8 mouse cellular contexts compared by ENCODE assay signal in genomic region chr13:50949545-50950226, GRCm38 (mm10).
DNase-seq lines count a peak whose midpoint lies in the region; ATAC-seq and TF ChIP-seq lines count a peak whose summit lies in the region.

No protein-coding gene starts in this region.

- ATAC-seq in kidney, embryonic 15.5 days (replicated peaks; ENCODE audit: low FRiP score), result no peak

- H3K4me2 ChIP-seq in kidney, embryonic 15.5 days, result no peak overlapping the region

- peak; percentile 95 for TF ChIP-seq CTCF in gastrocnemius, adult 2 months (IDR thresholded peaks at IDR 0.05)
- peak; percentile 52 for TF ChIP-seq CTCF in kidney, adult 2 months (conservative IDR thresholded peaks at IDR 0.05; ENCODE audit: insufficient read depth, insufficient read length, low read depth, low read length)

- peak; percentile 80 for DNase-seq in kidney, adult 18-20 months
- peak; percentile 87 to 90 for DNase-seq in cerebellum, postnatal 14 days
- DNase-seq in gastrocnemius, adult 2 months, result peak; percentile 67
- peak; percentile 82 for DNase-seq in kidney, adult 2 months
- peak; percentile 78 for DNase-seq in limb, embryonic 10.5 days (ENCODE audit: low spot score)
- peak; percentile 78 for DNase-seq in neural tube, embryonic 10.5 days (ENCODE audit: extremely low spot score, low spot score)
- DNase-seq in spleen, postnatal 4 days (ENCODE audit: low spot score in 2 of 2), result peak; percentile 70 to 87

- H3K27me3 ChIP-seq in kidney, embryonic 15.5 days, result no peaks in the 10 kb centered on the region
- H3K27me3 ChIP-seq in kidney, adult 2 months (replicated peaks; ENCODE audit: control insufficient read depth, insufficient read depth, low read length), result no peaks in the 10 kb centered on the region
- no peaks in the 10 kb centered on the region for H3K27me3 ChIP-seq in limb, embryonic 10.5 days (ENCODE audit: low read depth, poor library complexity, severe bottlenecking)

- intact Hi-C loops in gastrocnemius, adult 2 months (cut with DNase I), result loop anchor here (5.0 to 10.0 kb wide), 3 partner anchors 145 to 668 kb away; partner anchors contain the start of gene Nxnl2

- no peak overlapping the region for H3K27ac ChIP-seq in kidney, embryonic 15.5 days
- H3K27ac ChIP-seq in gastrocnemius, adult 2 months, result no peak overlapping the region
- no peak overlapping the region for H3K27ac ChIP-seq in kidney, adult 2 months (ENCODE audit: insufficient read depth, low read depth, low read length)
- H3K27ac ChIP-seq in limb, embryonic 10.5 days, result no peak overlapping the region

- no peak overlapping the region for H3K9ac ChIP-seq in kidney, embryonic 15.5 days

- H3K4me1 ChIP-seq in kidney, embryonic 15.5 days, result no peaks in the 10 kb centered on the region
- no peaks in the 10 kb centered on the region for H3K4me1 ChIP-seq in kidney, adult 2 months (ENCODE audit: control insufficient read depth, insufficient read depth, low read length)
- H3K4me1 ChIP-seq in limb, embryonic 10.5 days, result no peaks in the 10 kb centered on the region

- no peaks in the 10 kb centered on the region for H3K9me3 ChIP-seq in kidney, embryonic 15.5 days (replicated peaks)
- no peaks in the 10 kb centered on the region for H3K9me3 ChIP-seq in limb, embryonic 10.5 days (replicated peaks)

- no peaks in the 10 kb centered on the region for H3K36me3 ChIP-seq in kidney, embryonic 15.5 days
- no peaks in the 10 kb centered on the region for H3K36me3 ChIP-seq in kidney, adult 2 months (ENCODE audit: control insufficient read depth, insufficient read depth, low read length)
- no peaks in the 10 kb centered on the region for H3K36me3 ChIP-seq in limb, embryonic 10.5 days

- no peak overlapping the region for H3K4me3 ChIP-seq in kidney, embryonic 15.5 days (replicated peaks)
- no peak overlapping the region for H3K4me3 ChIP-seq in gastrocnemius, adult 2 months
- H3K4me3 ChIP-seq in kidney, adult 2 months (ENCODE audit: insufficient read depth, low read depth, low read length), result no peak overlapping the region
- H3K4me3 ChIP-seq in limb, embryonic 10.5 days, result no peak overlapping the region

- TF ChIP-seq POLR2A in kidney, adult 2 months (IDR thresholded peaks at IDR 0.05; ENCODE audit: low read depth, low read length), result no peak

- 42% methylated on average over 6 of the region's 6 CpGs for WGBS in kidney, embryonic 15.5 days
- 40% methylated on average over 6 of the region's 6 CpGs for WGBS in kidney, adult 2 months
- 45% methylated on average over 6 of the region's 6 CpGs for WGBS in limb, embryonic 10.5 days
